Mouse (Mus musculus) forebrain, embryonic 14.5 days (tissue): ENCODE measurements around the gene Pak7. TPM values are rescaled to one million over a fixed set of nuclear protein-coding genes. Genes with fewer than 3 reads are reported as not detected.

Experiments
- ATAC-seq: fragments of 200-750 bp; cut with Nextera tagmentation; 2 replicates; pipeline ENCODE4 v1.8.0; 2017; ENCODE audit warnings: mild to moderate bottlenecking, moderate library complexity
- DNase-seq: peaks from one replicate; pipeline ENCODE4 v3.0.0-alpha.2; 2015; ENCODE audit warnings: low spot score
- H3K27ac ChIP-seq: fragments of 300-500 bp; sonication (generic); 2 replicates; pipeline ENCODE4 v1.5.1; 2014; ENCODE audit warnings: low read depth, mild to moderate bottlenecking, control low read depth, low read length, moderate library complexity
- H3K27me3 ChIP-seq: fragments of 300-500 bp; sonication (generic); replicated peaks from 2 replicates; pipeline ENCODE4 v1.6.1; 2014; ENCODE audit warnings: low read length, control low read depth, mixed read lengths; ENCODE audit not compliant: control insufficient read depth, insufficient read depth
- H3K36me3 ChIP-seq: fragments of 300-500 bp; sonication (generic); 2 replicates; pipeline ENCODE4 v1.6.1; 2014; ENCODE audit warnings: low read length, control low read depth; ENCODE audit not compliant: control insufficient read depth, insufficient read depth
- H3K4me1 ChIP-seq: fragments of 300-500 bp; sonication (generic); 2 replicates; pipeline ENCODE4 v1.6.1; 2014; ENCODE audit warnings: antibody characterized with exemption, low read length, control low read depth; ENCODE audit not compliant: control insufficient read depth, insufficient read depth
- H3K4me2 ChIP-seq: fragments of 300-500 bp; sonication (generic); 2 replicates; pipeline ENCODE4 v1.6.1; 2014; ENCODE audit warnings: mild to moderate bottlenecking, control low read depth, low read length
- H3K4me3 ChIP-seq: fragments of 300-500 bp; sonication (generic); 2 replicates; pipeline ENCODE4 v1.5.1; 2014; ENCODE audit warnings: low read depth, low read length, control low read depth
- H3K9ac ChIP-seq: fragments of 300-500 bp; sonication (generic); 2 replicates; pipeline ENCODE4 v1.6.1; 2014; ENCODE audit warnings: mild to moderate bottlenecking, low read length, control low read depth, moderate library complexity
- H3K9me3 ChIP-seq: fragments of 300-500 bp; sonication (generic); replicated peaks from 2 replicates; pipeline ENCODE4 v1.6.1; 2016; ENCODE audit warnings: low read length, control low read depth, mixed read lengths; ENCODE audit not compliant: control insufficient read depth
- WGBS: fragments of 180-500 bp; shearing (Covaris S2); extraction: QIAGEN DNeasy Blood & Tissue Kit; methylation state at CpG from one replicate; pipeline ENCODE4 v1.1.7; 2014; 5-methylcytosine and 5-hydroxymethylcytosine counted together
- polyA plus RNA-seq: library from polyadenylated mRNA; unstranded; fragments of >200 nt; fragmentation: Nextera tagmentation; extraction: Ambion mirVana; gene quantifications from 2 replicates; pipeline ENCODE4 v1.2.1, GENCODE M21; 2014

The Pak7 gene
- polyA plus RNA-seq, 1 experiment from 2014 or later: 29.7 TPM

DNA sequence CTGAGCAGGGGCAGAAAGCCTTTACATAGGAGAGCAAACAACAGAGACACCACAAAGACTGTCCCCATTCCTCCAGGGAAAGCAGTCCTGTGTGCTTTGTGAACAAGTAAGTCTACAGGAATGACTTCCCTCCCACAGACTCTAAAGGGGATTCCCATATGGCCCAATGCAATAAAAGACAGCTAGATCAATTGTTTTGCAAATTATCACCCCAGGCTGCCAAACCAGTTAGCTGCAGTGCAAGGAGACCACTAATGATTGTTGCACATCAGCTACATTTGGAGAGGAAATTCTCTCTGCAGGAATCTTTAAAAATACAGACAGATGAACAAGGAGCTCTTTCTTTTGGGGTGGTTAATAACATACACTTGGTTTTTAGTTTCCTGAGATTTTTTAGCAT lies 280.2 kb downstream of the Pak7 start:
- H3K9ac ChIP-seq: no peak overlapping the region
- DNase-seq (peak; percentile 74), ATAC-seq (peak; percentile 53)
- H3K4me1 ChIP-seq: peaks cover 19% of the 10 kb centered on the region
- H3K27ac ChIP-seq: peak overlapping the region; percentile 89
- H3K4me2 ChIP-seq: peak overlapping the region; percentile 8; the same call in 1 of the 2 replicates
- no peaks in the 10 kb centered on the region for H3K36me3 ChIP-seq
- no peaks in the 10 kb centered on the region for H3K27me3 ChIP-seq
- H3K9me3 ChIP-seq: no peaks in the 10 kb centered on the region
- no peak overlapping the region for H3K4me3 ChIP-seq

DNA sequence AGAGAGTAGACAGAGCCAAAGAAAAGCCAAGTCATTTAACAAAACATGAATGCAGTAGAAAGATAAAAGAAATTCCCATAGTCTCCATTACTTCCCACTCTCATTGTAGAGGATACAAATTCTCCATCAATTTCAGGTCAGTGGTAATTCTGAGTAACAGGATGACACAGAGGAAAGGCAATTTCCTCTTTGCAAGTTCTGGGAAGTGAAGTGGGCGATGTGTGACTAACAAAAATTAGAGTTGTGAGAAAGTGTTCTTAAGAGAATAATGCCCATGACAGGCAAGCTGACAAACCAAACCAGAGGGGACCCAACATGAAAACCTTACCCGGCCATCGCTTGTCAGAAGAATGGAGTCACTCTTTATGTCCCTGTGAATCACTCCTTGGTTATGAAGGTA lies 290.6 kb downstream of the Pak7 start:
- no peaks in the 10 kb centered on the region for H3K36me3 ChIP-seq
- no peaks in the 10 kb centered on the region for H3K4me1 ChIP-seq
- H3K4me3 ChIP-seq: no peak overlapping the region
- no peaks in the 10 kb centered on the region for H3K9me3 ChIP-seq
- no peaks in the 10 kb centered on the region for H3K27me3 ChIP-seq
- ATAC-seq (no peak), DNase-seq (no peak)
- H3K4me2 ChIP-seq: no peak overlapping the region
- 95% methylated on average over 3 of the region's 3 CpGs for WGBS
- H3K27ac ChIP-seq: no peak overlapping the region
- no peak overlapping the region for H3K9ac ChIP-seq

DNA sequence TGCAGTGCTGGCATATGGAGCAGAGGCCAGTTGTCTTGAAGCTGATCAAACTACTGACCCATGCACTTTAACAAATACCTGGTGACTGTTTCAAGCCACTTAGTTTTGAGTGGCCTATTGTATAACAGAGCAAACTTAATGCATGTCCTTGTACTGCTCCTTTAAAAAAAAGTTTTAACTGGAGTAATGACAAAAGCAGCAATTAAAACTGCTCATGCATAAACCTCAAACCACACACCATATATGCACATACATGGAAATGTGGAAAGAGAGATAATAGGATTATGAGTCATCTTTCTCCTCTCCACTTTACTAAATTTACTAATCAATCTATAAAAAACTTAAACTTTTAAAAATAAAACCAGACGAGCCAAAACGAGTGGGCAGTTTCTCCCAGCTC lies 291.8 kb downstream of the Pak7 start:
- no peak overlapping the region for H3K27ac ChIP-seq
- H3K9ac ChIP-seq: no peak overlapping the region
- H3K36me3 ChIP-seq: no peaks in the 10 kb centered on the region
- no peaks in the 10 kb centered on the region for H3K9me3 ChIP-seq
- H3K4me3 ChIP-seq: no peak overlapping the region
- DNase-seq (no peak), ATAC-seq (no peak)
- H3K4me2 ChIP-seq: no peak overlapping the region
- no peaks in the 10 kb centered on the region for H3K4me1 ChIP-seq
- 70% methylated on average over 2 of the region's 2 CpGs for WGBS
- H3K27me3 ChIP-seq: no peaks in the 10 kb centered on the region

DNA sequence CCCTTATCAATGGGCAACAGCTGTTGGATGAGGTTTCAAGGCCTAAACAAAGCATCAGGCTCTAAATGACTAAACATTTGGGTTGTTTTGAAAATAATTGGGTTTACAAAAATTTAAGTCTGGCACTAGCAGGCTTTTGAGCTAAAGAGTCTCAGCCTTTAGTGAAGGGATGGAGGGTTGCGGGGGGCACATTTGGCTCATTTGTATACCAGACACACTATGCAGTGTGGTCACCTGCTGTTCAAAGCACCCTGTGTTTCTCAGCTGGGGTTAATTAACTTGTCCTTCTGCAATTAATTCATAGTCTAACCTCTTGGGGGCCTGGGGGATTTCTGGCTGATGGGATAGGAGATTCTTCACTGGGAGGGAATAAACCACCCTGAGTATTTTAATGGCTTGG lies 323.4 kb downstream of the Pak7 start:
- WGBS: 32% methylated on average over 1 of the region's 1 CpGs

DNA sequence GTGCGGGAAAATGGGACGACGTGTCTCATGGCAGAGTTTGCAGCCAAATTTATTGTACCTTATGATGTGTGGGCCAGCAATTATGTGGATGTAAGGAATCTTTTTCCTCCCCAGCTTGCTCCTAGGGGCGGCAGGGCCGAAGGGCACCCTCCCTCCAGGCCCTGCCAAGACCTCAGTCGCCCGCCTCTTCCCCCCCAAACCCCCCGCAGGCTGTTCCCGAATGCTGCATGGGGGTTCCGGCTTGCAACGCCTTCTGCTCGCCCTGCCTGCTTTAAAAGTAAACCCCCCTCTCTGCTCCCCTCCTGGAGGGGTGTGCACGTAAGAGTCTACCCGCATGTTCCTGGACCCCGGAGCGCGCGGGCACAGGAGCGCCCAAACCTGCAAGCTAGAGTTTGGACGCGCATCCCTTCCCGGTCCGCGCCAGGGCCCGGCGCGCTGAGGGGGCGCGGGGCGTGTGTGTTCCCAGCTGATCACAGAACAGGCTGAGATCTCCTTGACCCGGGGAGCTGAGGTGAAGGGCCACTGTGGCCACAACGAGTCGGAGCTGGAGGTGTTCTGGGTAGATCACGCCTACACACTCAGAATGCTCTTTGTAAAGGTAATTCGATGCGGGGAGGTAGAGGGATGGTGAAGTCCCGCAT lies 328.6 kb downstream of the Pak7 start:
- Histone ChIP-seq H3K4me2 (peak overlapping the region; percentile 49), H3K4me3 (peak overlapping the region; percentile 32), H3K27ac (no peak overlapping the region), H3K27me3 (peaks cover 28% of the 10 kb centered on the region), H3K36me3 (no peaks in the 10 kb centered on the region), H3K9ac (peak overlapping the region; percentile 46; the same call in 1 of the 2 replicates), H3K4me1 (peaks cover 14% of the 10 kb centered on the region; the same call in 1 of the 2 replicates), H3K9me3 (no peaks in the 10 kb centered on the region)
- no peak for DNase-seq
- WGBS: 2% methylated on average over 37 of the region's 37 CpGs
- ATAC-seq: peak; percentile 24; the same call in 1 of the 2 replicates

More for the DNA sequence above, 323.4 kb downstream of the Pak7 start:
- DNase-seq (peak; percentile 39), ATAC-seq (peak; percentile 68)
- no peaks in the 10 kb centered on the region for H3K9me3 ChIP-seq
- H3K9ac ChIP-seq: no peak overlapping the region
- H3K4me2 ChIP-seq: no peak overlapping the region
- H3K27me3 ChIP-seq: peaks cover 9% of the 10 kb centered on the region
- H3K4me3 ChIP-seq: no peak overlapping the region
- no peak overlapping the region for H3K27ac ChIP-seq
- H3K36me3 ChIP-seq: no peaks in the 10 kb centered on the region
- H3K4me1 ChIP-seq: peaks cover under 1% of the 10 kb centered on the region; the same call in 1 of the 2 replicates

DNA sequence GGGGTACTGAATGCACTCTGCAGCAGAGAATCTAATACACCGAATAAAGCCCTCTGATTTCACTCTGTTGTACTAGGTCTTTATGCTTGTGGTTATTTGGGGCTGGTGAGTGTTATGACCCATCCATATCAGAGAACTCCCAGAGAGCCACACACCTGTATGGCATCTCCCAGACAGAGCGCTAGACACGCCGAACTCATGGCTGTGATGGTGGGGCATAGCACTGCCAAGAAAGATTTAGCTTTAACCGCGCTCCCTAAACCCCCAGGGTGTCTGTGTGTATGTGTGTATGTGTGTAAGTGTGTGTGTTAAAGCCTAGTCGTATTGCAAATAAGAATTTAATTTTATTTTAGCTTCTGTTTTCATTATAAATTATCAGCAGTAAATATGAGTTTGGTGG lies 329.4 kb downstream of the Pak7 start:
- Histone ChIP-seq H3K27ac (no peak overlapping the region), H3K9ac (no peak overlapping the region)
- 2% methylated on average over 7 of the region's 7 CpGs for WGBS

DNA sequence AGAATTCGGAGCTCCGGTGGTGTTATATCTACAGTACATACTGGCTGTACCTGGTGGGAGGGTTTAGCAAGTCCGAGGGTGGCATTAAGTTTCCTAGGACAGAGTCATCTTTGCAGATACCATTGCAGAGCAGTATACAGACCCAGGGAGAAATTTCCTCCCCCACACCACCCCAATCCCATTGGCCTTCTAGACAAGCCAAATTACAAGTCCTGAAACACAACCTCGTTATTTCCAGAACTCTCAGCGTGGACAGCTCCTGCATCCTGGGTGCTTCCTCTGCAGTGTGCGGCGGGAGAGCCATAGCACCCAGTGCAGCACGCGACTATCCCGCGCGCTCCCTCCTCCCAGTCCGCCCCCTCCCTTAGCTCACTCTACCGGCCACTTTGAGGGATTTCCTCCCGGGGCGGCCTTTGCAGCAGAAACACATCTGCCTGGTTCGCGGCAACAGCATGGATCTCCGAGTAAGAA lies 329.9 kb downstream of the Pak7 start:
- peak overlapping the region; percentile 32 for H3K4me3 ChIP-seq
- no peak overlapping the region for H3K27ac ChIP-seq
- H3K4me2 ChIP-seq: peak overlapping the region; percentile 49
- peak; percentile 68 for ATAC-seq
- 4% methylated on average over 19 of the region's 19 CpGs for WGBS
- H3K9ac ChIP-seq: no peak overlapping the region
- no peak for DNase-seq
- H3K4me1 ChIP-seq: peaks cover 14% of the 10 kb centered on the region; the same call in 1 of the 2 replicates
- H3K36me3 ChIP-seq: no peaks in the 10 kb centered on the region
- no peaks in the 10 kb centered on the region for H3K9me3 ChIP-seq
- peaks cover 28% of the 10 kb centered on the region for H3K27me3 ChIP-seq

More for the DNA sequence above, 329.4 kb downstream of the Pak7 start:
- Histone ChIP-seq H3K27me3 (peaks cover 28% of the 10 kb centered on the region), H3K9me3 (no peaks in the 10 kb centered on the region), H3K4me1 (peaks cover 14% of the 10 kb centered on the region; the same call in 1 of the 2 replicates), H3K4me3 (peak overlapping the region; percentile 32), H3K36me3 (no peaks in the 10 kb centered on the region), H3K4me2 (peak overlapping the region; percentile 49)
- DNase-seq (no peak), ATAC-seq (peak; percentile 42; the same call in 1 of the 2 replicates)

DNA sequence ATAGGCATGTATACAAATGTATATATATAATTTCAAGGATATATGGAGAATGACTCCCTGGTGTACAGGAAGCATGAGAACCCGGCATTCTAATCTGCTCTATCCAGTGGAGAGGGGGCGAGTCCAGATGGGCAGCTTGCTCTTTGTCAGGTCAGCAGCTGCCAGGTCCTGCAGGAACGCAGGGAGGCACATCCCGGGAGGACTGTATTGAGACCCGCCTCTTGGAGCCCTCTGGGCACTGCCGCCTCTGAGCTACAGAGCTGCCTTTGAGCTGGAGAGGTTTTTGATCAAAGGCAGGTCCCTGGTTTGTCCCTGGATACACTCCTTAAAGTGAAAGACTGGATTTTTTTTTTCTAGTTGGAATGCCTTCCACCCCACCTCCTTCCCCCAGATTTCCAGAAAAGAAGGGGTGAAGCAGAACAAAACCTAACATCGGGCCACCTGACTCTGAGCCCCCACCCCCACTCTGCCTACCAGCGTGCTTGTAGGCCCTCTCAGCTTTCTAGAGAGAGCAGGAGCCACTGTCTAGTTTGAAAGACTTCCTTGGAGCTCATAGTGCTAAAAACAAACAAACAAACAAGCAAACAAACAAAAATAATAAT lies 336.0 kb downstream of the Pak7 start, which contains the start of gene Lamp5:
TSS of gene Lamp5 (plus strand) at position 552 of the 602 bp plus-strand sequence.
- peak within 1 kb of the TSS; percentile 40 for H3K9ac ChIP-seq
- no peaks in the 10 kb centered on the region for H3K9me3 ChIP-seq
- peak; percentile 29 for DNase-seq
- H3K4me2 ChIP-seq: peak within 1 kb of the TSS; percentile 48
- H3K36me3 ChIP-seq: no peaks in the 10 kb centered on the region
- peak within 1 kb of the TSS; percentile 21; the same call in 1 of the 2 replicates for H3K4me3 ChIP-seq
- no peaks in the 10 kb centered on the region for H3K27me3 ChIP-seq
- under 1% methylated on average over 8 of the region's 8 CpGs for WGBS
- no peak within 1 kb of the TSS for H3K27ac ChIP-seq
- H3K4me1 ChIP-seq: peaks cover 6% of the 10 kb centered on the region
- ATAC-seq: peak; percentile 57
